Mouse (Mus musculus): ENCODE measurements around the gene Ncor1.

The Ncor1 gene

DNA sequence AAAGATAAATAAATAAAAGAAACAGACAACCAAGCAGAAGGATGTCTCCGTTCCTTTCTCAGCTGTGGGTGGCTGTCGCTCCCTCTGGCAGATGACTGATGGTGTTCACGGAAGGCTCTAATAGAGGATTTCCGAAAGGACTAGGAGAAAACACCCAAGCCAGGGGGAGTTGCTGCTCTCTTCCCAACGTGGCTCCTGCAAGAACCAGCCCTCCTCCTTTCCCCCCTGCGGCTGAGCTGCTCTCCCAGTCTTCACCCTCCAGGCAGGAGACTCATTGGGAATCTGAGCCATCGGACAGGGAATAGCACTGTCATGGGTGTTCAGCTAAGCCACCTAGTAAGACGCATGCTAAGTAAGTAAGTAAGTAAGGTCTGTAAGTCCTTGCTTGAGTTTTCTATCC lies 181.3 kb downstream of the Ncor1 start:
- DNase-seq (ENCODE audit: extremely low read depth, insufficient read length, low spot score): no peak

DNA sequence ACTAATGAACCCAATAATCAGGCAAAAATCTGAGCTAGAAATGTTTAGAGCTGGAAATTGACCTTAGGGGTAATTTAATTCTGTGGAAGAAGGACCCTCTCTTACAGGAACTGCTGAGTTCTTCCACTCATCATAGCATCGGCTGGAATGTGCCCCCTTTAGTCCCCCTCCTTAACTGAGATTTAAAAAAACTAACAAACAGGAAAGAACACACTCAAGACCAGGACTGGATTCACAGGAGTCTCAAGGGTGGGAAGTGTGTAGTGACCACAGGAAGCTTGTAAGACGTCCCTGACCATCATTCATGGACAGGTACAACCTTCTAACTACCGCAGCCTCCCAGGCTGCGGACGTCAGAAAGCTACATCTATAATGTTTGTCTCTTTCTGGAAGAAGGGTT lies 187.5 kb downstream of the Ncor1 start:
- no peak for DNase-seq (ENCODE audit: extremely low read depth, insufficient read length, low spot score)

DNA sequence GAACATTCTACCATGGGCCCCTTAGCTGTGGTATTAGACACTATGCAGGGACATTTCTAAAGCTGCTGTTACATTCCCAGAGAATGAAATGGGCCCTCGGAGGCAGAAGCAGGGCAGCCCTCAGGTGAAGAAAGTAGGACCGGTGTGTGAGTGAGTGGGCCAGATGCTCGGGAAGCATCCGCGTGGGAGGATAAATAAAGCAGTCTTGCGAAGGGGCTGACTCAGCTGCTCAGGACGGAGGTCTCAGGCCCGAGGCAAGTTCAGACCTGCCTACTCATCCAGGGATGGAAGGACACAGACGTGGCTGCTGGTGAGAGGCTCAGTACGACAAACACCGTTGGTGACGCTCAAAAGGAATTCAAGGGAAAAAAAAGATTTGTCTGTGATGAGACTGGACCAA lies 189.2 kb downstream of the Ncor1 start:
- DNase-seq (ENCODE audit: extremely low read depth, insufficient read length, low spot score): no peak

DNA sequence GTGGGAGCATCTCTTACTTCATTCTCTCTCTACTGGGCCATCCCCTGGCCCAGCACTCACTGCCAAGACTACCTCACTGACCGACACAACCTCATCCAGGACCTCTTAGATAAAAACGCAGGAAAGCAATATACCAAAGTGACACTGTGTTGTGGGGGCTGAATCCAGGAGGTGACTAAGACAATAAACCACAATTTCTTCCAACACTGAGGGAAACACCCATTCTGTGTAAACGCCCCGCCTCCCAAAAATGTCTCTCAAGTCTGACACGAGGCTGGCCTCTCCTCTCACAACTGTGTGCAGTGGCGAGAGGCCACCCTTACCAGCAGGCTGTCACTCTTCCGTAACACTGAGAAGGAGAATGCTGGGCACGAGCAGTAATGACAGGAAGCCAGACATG lies 190.0 kb downstream of the Ncor1 start:
- DNase-seq (ENCODE audit: extremely low read depth, insufficient read length, low spot score): no peak

DNA sequence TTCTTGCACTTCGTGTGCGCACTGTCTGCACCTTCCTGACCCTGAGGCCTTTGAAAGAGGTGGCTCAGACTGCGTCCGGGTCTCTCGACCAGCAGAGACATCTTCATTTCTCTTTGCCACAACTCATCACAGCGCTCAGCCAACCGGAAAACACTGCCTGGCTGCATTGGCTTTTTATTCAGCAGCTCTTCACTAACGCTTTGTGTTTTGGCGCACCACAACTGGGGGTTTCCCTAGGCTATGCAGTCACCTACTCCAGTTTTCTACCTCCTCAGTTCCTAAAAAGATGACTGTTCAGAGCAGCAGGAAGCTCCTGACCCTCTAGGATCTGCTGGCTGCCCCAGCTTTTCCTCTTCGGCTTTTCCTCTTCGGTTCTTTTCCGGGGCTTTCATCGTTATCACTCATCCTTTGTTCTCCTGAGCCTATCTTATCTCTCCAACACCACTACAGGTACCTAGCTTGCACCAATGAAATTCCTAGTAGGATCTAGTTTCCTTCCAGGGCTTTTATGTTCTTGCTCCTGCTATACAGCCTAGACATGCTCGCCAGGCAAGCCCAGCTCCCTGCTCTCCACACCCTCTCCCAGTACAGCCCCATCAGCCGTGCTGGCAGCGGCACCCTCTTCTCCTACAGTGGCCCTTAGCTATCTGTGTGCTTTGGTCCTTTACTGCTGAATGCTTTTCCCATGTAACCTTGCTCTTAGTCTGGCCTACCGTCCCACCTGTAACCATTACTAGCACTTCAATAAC lies 191.7 kb downstream of the Ncor1 start:
- DNase-seq (ENCODE audit: extremely low read depth, insufficient read length, low spot score): no peak
